Mouse (Mus musculus) bone marrow, adult 2 months (tissue): ENCODE results near the gene Rsf1.

Experiments
- CTCF ChIP-seq: fragments of 200-500 bp; IDR thresholded peaks from 2 replicates; pipeline ENCODE4 v1.5.1; 2011; ENCODE audit warnings: low read length, control low read depth; ENCODE audit not compliant: control insufficient read depth, insufficient read depth
- POLR2A ChIP-seq: fragments of 200-500 bp; IDR thresholded peaks from 2 replicates; pipeline ENCODE4 v1.6.1; 2011; ENCODE audit warnings: low read depth, mild to moderate bottlenecking, control low read depth, low read length, borderline replicate concordance; ENCODE audit not compliant: control insufficient read depth

DNA sequence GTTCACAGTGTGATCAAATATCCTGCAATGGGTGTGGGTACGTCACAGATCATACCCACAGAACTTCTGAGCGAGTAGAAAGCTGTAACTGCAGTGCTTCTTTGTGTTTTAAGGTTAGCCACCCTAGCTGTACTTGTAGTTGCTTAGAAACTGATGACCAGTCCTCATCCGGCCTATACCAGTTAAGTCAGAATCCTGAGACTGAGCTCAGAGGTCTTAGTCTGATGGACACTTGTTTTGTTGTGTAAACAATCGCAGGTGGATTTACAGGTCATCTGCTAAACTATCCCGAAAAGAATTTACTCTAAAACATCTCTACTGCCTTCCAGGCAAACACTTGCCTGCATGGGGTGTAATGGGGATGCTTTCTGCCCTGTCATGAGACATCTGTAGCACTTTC is 43.1 kb upstream of the Rsf1 start:
- no peak for TF ChIP-seq CTCF
- TF ChIP-seq POLR2A, result no peak
